Mouse (Mus musculus): Measurements from ENCODE around the gene Olfr902.
"Not testable (repeated sequence)": the region's sequence is repeated elsewhere in the genome, so short reads cannot be mapped to it uniquely, and the experiment has no call there.

The Olfr902 gene

DNA sequence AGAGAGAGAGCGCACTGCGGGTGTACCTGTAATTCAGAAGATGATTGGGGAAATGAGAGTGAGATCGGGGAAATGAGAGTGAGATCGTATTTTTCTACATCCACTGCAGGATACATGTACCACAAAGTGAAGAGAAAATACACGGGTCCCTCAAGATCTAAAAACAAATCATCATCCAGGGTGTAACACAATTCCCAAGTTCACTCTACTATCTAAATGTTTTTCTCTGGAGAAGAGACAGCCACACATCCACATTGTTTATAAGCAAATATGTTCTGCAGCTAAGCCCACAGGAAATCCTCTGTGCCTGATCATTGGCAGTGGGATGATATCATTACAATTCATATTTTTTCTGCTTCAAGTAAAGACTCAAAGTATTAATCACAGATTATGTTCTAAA is at the start of gene Olfr902:
Olfr902 (plus strand) TSS at position 301 of the 400 bp plus-strand sequence.
- DNase-seq (ENCODE audit: extremely low read depth, insufficient read length, low spot score) = no peak

DNA sequence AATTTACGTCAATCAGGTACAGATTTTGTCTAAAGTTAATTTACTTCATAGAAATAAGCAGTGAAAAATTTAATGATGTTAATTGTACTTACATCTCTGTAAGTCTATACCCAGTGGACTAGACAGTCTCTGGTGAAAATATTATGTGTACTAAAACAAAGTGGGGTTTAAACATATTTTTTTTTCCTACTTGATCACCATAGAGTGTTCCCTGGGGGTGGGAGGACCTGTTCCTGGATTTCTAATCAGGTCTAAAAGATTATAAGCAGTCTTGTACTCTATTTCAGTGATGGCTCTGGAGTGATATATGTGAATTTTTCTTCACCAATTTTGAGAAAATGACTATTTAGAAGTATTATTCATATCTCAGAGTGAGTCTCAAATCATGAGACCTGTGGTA is 46.1 kb upstream of the Olfr902 start, which contains the start of gene Olfr147:
Olfr147 (plus strand) TSS at position 301 of the 400 bp plus-strand sequence.
- DNase-seq (ENCODE audit: extremely low read depth, insufficient read length, low spot score) = no peak

DNA sequence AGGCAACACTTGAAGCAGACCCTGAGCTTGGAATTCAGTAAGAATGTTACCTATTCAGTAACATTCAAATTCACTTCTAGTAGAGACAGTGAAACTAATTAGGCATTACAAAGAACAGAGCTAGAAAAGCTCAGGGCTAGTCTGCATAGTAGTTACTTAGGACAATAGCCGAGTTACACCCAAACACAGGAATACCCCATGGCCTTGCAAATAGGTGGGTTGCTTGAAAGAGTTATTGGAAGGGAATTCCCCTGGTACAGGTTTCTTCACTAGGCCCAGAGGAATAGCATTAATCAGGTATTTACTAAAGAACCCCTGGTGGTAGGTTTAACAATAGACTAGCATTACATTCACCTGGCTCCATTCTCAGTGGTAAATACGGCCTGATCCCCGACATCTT is 40.0 kb upstream of the Olfr902 start:
- DNase-seq (ENCODE audit: extremely low read depth, insufficient read length, low spot score) = not testable (repeated sequence)

DNA sequence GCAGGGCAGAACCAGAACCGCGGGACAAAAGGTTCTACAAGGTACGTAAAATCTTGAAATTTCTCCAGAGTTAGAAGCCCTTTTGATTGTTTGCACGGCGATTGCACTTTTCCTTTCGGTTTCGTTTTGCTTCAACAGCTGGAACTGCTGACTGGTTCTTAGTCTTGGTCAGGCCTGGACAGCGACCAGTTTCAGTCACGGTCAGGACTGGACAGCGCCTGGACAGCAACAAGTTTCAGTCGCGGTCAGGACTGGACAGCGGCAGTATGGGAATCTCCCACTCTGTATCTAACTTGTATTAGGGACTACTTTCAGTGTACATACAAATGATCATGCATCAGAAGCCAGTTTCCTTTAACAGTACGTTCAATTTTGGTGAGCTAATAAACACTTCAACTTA is 34.0 kb upstream of the Olfr902 start:
- DNase-seq (ENCODE audit: extremely low read depth, insufficient read length, low spot score) = not testable (repeated sequence)

DNA sequence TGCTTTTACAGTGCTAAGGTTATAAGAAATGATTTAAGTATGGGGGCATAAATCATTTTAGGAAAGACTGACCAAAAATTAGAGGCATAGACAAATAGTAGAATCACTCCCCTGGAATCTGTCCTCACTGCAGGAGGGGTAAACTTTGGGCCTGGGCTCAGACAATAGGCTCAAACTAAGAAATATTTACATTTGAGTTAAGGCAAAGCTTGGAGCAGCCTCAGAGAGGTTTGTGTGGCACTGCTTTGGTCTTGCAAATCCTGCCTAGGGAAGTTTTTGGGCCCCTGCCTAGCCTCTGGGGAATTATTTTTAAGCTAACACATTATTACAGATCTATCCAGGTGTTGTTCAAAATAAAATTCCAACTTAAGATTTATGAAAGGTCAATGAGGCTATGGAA is 23.7 kb upstream of the Olfr902 start:
- DNase-seq (ENCODE audit: extremely low read depth, insufficient read length, low spot score) = no peak

DNA sequence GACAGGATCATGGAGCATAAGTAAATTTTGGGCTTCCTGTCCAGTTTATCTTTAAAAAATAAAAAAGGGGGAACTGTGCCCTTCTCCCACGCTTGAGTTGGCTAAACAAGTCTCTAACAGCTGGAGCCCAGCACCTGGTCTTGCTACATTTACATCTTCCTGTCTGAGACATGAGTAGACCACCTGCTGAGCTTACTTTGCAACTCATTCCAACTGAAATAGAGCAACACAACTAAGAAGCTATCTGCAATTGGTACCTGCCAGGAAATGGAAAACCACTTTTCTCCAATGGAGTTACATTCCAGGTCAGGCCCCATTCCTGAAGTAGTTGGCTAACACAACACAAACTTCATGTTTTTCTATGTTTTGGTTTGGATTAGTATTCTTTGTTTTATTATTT is 20.4 kb upstream of the Olfr902 start:
- no peak for DNase-seq (ENCODE audit: extremely low read depth, insufficient read length, low spot score)

DNA sequence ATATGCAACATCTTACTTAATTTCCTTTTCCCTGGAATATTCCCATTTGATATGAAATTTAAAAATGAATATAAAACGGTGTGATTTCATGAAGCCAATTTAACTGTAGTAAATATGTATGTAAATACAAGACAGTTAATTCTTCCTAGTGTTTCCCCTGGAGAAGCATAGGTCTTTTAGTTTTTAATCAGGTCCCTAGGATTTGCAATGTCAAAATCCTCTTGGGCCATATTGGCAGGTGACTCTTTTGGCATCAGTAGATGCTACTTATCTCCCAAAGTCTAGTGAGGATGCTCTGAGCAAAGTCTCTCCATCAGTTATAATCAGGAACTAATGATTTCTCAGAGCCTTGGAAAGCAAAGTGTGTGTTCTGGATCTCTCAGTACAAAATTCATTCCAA is 18.3 kb upstream of the Olfr902 start, which contains the start of gene Olfr901:
Olfr901 (plus strand) TSS at position 301 of the 400 bp plus-strand sequence.
- DNase-seq (ENCODE audit: extremely low read depth, insufficient read length, low spot score) = no peak

DNA sequence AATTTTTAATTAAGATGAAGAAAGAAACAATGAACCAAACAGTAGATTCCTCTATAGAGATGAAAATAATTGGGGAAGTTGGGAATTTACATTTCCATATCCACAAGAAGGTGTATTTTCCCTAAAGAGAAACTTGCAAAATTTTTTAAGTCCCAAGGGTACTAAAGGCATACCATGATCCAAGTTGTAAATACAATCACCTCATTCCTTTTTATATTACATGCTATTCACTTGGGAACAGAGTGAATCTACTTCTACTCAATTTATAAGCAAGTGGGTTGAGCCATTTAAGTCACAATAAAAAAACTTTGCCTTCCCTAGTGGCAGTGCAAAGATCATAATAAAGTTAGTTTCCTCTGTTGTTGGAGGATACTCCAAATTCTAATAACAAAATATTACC is 15.4 kb downstream of the Olfr902 start, which contains the start of gene Olfr904:
Olfr904 (plus strand) TSS at position 301 of the 400 bp plus-strand sequence.
- DNase-seq (ENCODE audit: extremely low read depth, insufficient read length, low spot score) = no peak

DNA sequence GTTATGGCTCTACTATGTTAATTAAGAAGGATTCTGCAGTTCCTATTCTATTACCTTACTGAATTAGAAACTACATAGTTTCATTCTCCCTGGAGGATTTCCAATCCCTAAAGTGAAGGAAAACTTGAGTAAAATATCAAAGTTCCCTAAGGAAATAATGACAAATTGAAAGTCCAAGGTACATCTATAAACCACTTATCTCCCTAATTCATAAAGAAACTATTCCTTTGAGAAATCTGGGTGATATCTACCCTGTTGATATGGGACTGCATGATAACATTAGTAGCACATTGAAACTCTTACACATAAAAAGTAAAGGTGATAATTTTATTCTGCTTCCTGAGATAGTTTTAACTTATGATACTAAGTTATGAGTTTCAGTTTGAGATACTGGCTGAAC is 23.4 kb downstream of the Olfr902 start, which contains the start of gene Olfr905:
Olfr905 (plus strand) TSS at position 301 of the 400 bp plus-strand sequence.
- no peak for DNase-seq (ENCODE audit: extremely low read depth, insufficient read length, low spot score)

DNA sequence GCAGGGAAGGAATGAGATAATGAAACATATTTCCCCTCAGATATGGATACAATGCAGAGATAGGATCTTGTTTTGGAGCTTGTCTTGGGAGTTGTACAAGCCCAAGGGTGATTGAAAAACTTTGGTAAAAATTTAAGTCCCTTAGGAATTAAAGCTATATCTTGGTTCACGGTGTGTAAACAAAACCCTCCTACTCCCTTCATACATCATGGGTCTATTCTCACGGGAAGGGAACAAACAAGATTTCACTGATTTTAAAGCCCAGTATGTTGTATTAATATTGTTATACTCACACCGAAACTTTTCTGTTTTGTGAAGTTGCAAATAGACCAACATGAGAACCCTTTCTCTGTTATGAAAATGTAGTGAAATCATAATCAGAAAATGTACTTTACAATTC is 39.3 kb downstream of the Olfr902 start, which contains the start of gene Olfr906:
Olfr906 (plus strand) TSS at position 301 of the 400 bp plus-strand sequence.
- DNase-seq (ENCODE audit: extremely low read depth, insufficient read length, low spot score) = no peak

DNA sequence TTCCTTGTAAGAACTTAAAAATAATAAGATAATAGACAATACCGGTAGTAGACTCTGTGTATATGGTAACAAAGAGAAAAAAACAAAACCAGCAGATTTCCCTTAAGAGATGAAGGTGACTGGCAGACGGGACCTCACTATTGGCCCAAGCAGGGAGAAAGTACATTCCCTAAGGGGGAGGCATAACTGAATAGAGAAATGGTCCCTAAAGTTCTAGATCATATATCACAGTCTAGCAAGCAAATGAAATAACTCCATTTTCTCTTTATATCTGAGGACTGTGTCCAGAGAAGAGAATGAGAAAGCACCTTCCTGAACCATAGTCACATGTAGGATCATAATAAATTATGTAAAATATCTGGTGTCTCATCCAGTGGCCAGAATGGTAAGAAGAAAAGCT is 48.0 kb downstream of the Olfr902 start, which contains the start of gene Olfr907:
Olfr907 (plus strand) TSS at position 301 of the 400 bp plus-strand sequence.
- no peak for DNase-seq (ENCODE audit: extremely low read depth, insufficient read length, low spot score)
